Mouse (Mus musculus): ENCODE results near the gene Ift122. TPM values are rescaled to one million over a fixed set of nuclear protein-coding genes. Genes with fewer than 3 reads are reported as not detected.
A peak's percentile ranks its signal among the peaks of the same experiment; 100 is the strongest.

The Ift122 gene
- polyA plus RNA-seq (2014; fragmentation: Nextera tagmentation; extraction: Ambion mirVana) = 25.6 and 25.9 TPM in 2 replicates

- peak within 1 kb of the TSS; percentile 59 for H3K4me3 ChIP-seq (ENCODE audit: low read depth, low read length)
- H3K27ac ChIP-seq (ENCODE audit: low read depth, low read length) = peak within 1 kb of the TSS; percentile 88
- H3K4me2 ChIP-seq = peak within 1 kb of the TSS; percentile 71
- H3K27me3 ChIP-seq (ENCODE audit: control insufficient read depth, insufficient read depth, low read length) = no peaks in the 10 kb centered on the region
- peak; percentile 100 for DNase-seq (ENCODE audit: low spot score, missing footprints)
- peak; percentile 98 for ATAC-seq (ENCODE audit: low FRiP score)
- peak within 1 kb of the TSS; percentile 74 for H3K9ac ChIP-seq (ENCODE audit: low read length)
- H3K36me3 ChIP-seq (ENCODE audit: control insufficient read depth, insufficient read depth, low read length) = peaks cover 3% of the 10 kb centered on the region; the same call in 1 of the 2 replicates
- WGBS = under 1% methylated on average over 51 of the region's 51 CpGs
- no peaks in the 10 kb centered on the region for H3K9me3 ChIP-seq (ENCODE audit: control insufficient read depth, low read length)
- H3K4me1 ChIP-seq (ENCODE audit: control insufficient read depth, insufficient read depth, low read length) = peaks cover 8% of the 10 kb centered on the region
Measured at GRCm38 (mm10) chr6:115853091-115853813, at the start of gene Ift122, which contains the start of gene Mbd4. Gene Ift122 (plus strand): TSS chr6:115853470. Gene Mbd4 (minus strand): TSS chr6:115853371.

GRCm38 (mm10) chr6:115803541-115804382 lies 49.5 kb upstream of the Ift122 start:
- WGBS = 46% methylated on average over 16 of the region's 16 CpGs
- Histone ChIP-seq H3K27me3 (ENCODE audit: control insufficient read depth, insufficient read depth, low read length) (no peaks in the 10 kb centered on the region), H3K4me1 (ENCODE audit: control insufficient read depth, insufficient read depth, low read length) (peaks cover 15% of the 10 kb centered on the region), H3K4me2 (no peak overlapping the region), H3K27ac (ENCODE audit: low read depth, low read length) (no peak overlapping the region), H3K4me3 (ENCODE audit: low read depth, low read length) (no peak overlapping the region), H3K9ac (ENCODE audit: low read length) (no peak overlapping the region), H3K36me3 (ENCODE audit: control insufficient read depth, insufficient read depth, low read length) (peaks cover 50% of the 10 kb centered on the region), H3K9me3 (ENCODE audit: control insufficient read depth, low read length) (no peaks in the 10 kb centered on the region)
- DNase-seq (ENCODE audit: low spot score, missing footprints) = peak; percentile 92
- ATAC-seq (ENCODE audit: low FRiP score) = peak; percentile 61

- ATAC-seq (ENCODE audit: low FRiP score) (no peak), DNase-seq (ENCODE audit: low spot score, missing footprints) (peak; percentile 90)
- Histone ChIP-seq H3K4me2 (no peak overlapping the region), H3K4me1 (ENCODE audit: control insufficient read depth, insufficient read depth, low read length) (peaks cover 15% of the 10 kb centered on the region), H3K9ac (ENCODE audit: low read length) (no peak overlapping the region), H3K4me3 (ENCODE audit: low read depth, low read length) (no peak overlapping the region), H3K27ac (ENCODE audit: low read depth, low read length) (no peak overlapping the region), H3K36me3 (ENCODE audit: control insufficient read depth, insufficient read depth, low read length) (peaks cover 44% of the 10 kb centered on the region), H3K27me3 (ENCODE audit: control insufficient read depth, insufficient read depth, low read length) (no peaks in the 10 kb centered on the region), H3K9me3 (ENCODE audit: control insufficient read depth, low read length) (no peaks in the 10 kb centered on the region)
- WGBS = 68% methylated on average over 10 of the region's 10 CpGs
Measured at GRCm38 (mm10) chr6:115804432-115805192, 48.7 kb upstream of the Ift122 start.

GRCm38 (mm10) chr6:115807464-115808195 lies 45.6 kb upstream of the Ift122 start:
- peak; percentile 92 for DNase-seq (ENCODE audit: low spot score, missing footprints)
- 5% methylated on average over 15 of the region's 15 CpGs for WGBS

GRCm38 (mm10) chr6:115808196-115808487 lies 45.1 kb upstream of the Ift122 start:
- Histone ChIP-seq H3K36me3 (ENCODE audit: control insufficient read depth, insufficient read depth, low read length) (peaks cover 23% of the 10 kb centered on the region; the same call in 1 of the 2 replicates), H3K4me3 (ENCODE audit: low read depth, low read length) (peak overlapping the region; percentile 100), H3K4me2 (peak overlapping the region; percentile 88), H3K27me3 (ENCODE audit: control insufficient read depth, insufficient read depth, low read length) (no peaks in the 10 kb centered on the region), H3K27ac (ENCODE audit: low read depth, low read length) (peak overlapping the region; percentile 91), H3K9me3 (ENCODE audit: control insufficient read depth, low read length) (no peaks in the 10 kb centered on the region), H3K9ac (ENCODE audit: low read length) (peak overlapping the region; percentile 100), H3K4me1 (ENCODE audit: control insufficient read depth, insufficient read depth, low read length) (peaks cover 15% of the 10 kb centered on the region)
- DNase-seq (ENCODE audit: low spot score, missing footprints) (no peak), ATAC-seq (ENCODE audit: low FRiP score) (no peak)
- WGBS = 0% methylated on average over 22 of the region's 22 CpGs

More at GRCm38 (mm10) chr6:115807464-115808195, 45.6 kb upstream of the Ift122 start:
- Histone ChIP-seq H3K36me3 (ENCODE audit: control insufficient read depth, insufficient read depth, low read length) (peaks cover 26% of the 10 kb centered on the region; the same call in 1 of the 2 replicates), H3K27me3 (ENCODE audit: control insufficient read depth, insufficient read depth, low read length) (no peaks in the 10 kb centered on the region), H3K4me3 (ENCODE audit: low read depth, low read length) (peak overlapping the region; percentile 100), H3K4me2 (peak overlapping the region; percentile 88), H3K4me1 (ENCODE audit: control insufficient read depth, insufficient read depth, low read length) (peaks cover 15% of the 10 kb centered on the region), H3K9me3 (ENCODE audit: control insufficient read depth, low read length) (no peaks in the 10 kb centered on the region), H3K27ac (ENCODE audit: low read depth, low read length) (peak overlapping the region; percentile 91), H3K9ac (ENCODE audit: low read length) (peak overlapping the region; percentile 100)
- no peak for ATAC-seq (ENCODE audit: low FRiP score)

- H3K36me3 ChIP-seq (ENCODE audit: control insufficient read depth, insufficient read depth, low read length) = peaks cover 22% of the 10 kb centered on the region; the same call in 1 of the 2 replicates
- peak within 1 kb of the TSS; percentile 100 for H3K9ac ChIP-seq (ENCODE audit: low read length)
- peak within 1 kb of the TSS; percentile 91 for H3K27ac ChIP-seq (ENCODE audit: low read depth, low read length)
- ATAC-seq (ENCODE audit: low FRiP score) (peak; percentile 84), DNase-seq (ENCODE audit: low spot score, missing footprints) (peak; percentile 99)
- under 1% methylated on average over 47 of the region's 47 CpGs for WGBS
- H3K4me1 ChIP-seq (ENCODE audit: control insufficient read depth, insufficient read depth, low read length) = peaks cover 15% of the 10 kb centered on the region
- no peaks in the 10 kb centered on the region for H3K27me3 ChIP-seq (ENCODE audit: control insufficient read depth, insufficient read depth, low read length)
- H3K4me3 ChIP-seq (ENCODE audit: low read depth, low read length) = peak within 1 kb of the TSS; percentile 100
- peak within 1 kb of the TSS; percentile 88 for H3K4me2 ChIP-seq
- no peaks in the 10 kb centered on the region for H3K9me3 ChIP-seq (ENCODE audit: control insufficient read depth, low read length)
Measured at GRCm38 (mm10) chr6:115808488-115809231, 44.6 kb upstream of the Ift122 start, which contains the start of gene Rpl32. Gene Rpl32 (minus strand): TSS chr6:115808747.

GRCm38 (mm10) chr6:115811606-115812005 lies 41.7 kb upstream of the Ift122 start:
- Histone ChIP-seq H3K27ac (ENCODE audit: low read depth, low read length) (no peak overlapping the region), H3K4me3 (ENCODE audit: low read depth, low read length) (no peak overlapping the region), H3K27me3 (ENCODE audit: control insufficient read depth, insufficient read depth, low read length) (no peaks in the 10 kb centered on the region), H3K9me3 (ENCODE audit: control insufficient read depth, low read length) (no peaks in the 10 kb centered on the region), H3K4me1 (ENCODE audit: control insufficient read depth, insufficient read depth, low read length) (peaks cover 12% of the 10 kb centered on the region), H3K36me3 (ENCODE audit: control insufficient read depth, insufficient read depth, low read length) (peaks cover under 1% of the 10 kb centered on the region; the same call in 1 of the 2 replicates), H3K4me2 (no peak overlapping the region), H3K9ac (ENCODE audit: low read length) (no peak overlapping the region)
- ATAC-seq (ENCODE audit: low FRiP score) (no peak), DNase-seq (ENCODE audit: low spot score, missing footprints) (no peak)
- WGBS = 66% methylated on average over 8 of the region's 8 CpGs
